Mouse (Mus musculus) limb, embryonic 15.5 days (tissue): Measurements from ENCODE around the gene H2-Ob. TPM values are rescaled to one million over a fixed set of nuclear protein-coding genes. Genes with fewer than 3 reads are reported as not detected.

Experiments used
- ATAC-seq: fragments of 200-750 bp; cut with Nextera tagmentation; 2 replicates; pipeline ENCODE4 v1.8.0; 2017; ENCODE audit warnings: low read depth, moderate TSS enrichment; ENCODE audit not compliant: insufficient number of reproducible peaks, low FRiP score, low TSS enrichment
- H3K27ac ChIP-seq: fragments of 300-500 bp; sonication (generic); 2 replicates; pipeline ENCODE4 v1.5.1; 2015; ENCODE audit warnings: moderate library complexity, mild to moderate bottlenecking, inconsistent platforms
- H3K27me3 ChIP-seq: fragments of 300-500 bp; sonication (generic); 2 replicates; pipeline ENCODE4 v1.6.1; 2015; ENCODE audit warnings: inconsistent platforms
- H3K36me3 ChIP-seq: fragments of 300-500 bp; sonication (generic); 2 replicates; pipeline ENCODE4 v1.6.1; 2015; ENCODE audit warnings: inconsistent platforms
- H3K4me1 ChIP-seq: fragments of 300-500 bp; sonication (generic); 2 replicates; pipeline ENCODE4 v1.6.1; 2015; ENCODE audit warnings: inconsistent platforms
- H3K4me2 ChIP-seq: fragments of 300-500 bp; sonication (generic); 2 replicates; pipeline ENCODE4 v1.6.1; 2015; ENCODE audit warnings: mild to moderate bottlenecking, inconsistent platforms
- H3K4me3 ChIP-seq: fragments of 300-500 bp; sonication (generic); 2 replicates; pipeline ENCODE4 v1.5.1; 2015; ENCODE audit warnings: mild to moderate bottlenecking, inconsistent platforms
- H3K9ac ChIP-seq: fragments of 300-500 bp; sonication (generic); 2 replicates; pipeline ENCODE4 v1.6.1; 2015; ENCODE audit warnings: inconsistent platforms
- H3K9me3 ChIP-seq: fragments of 300-500 bp; sonication (generic); 2 replicates; pipeline ENCODE4 v1.6.1; 2016; ENCODE audit warnings: inconsistent platforms
- WGBS: fragments of 180-500 bp; shearing (Covaris S2); methylation state at CpG from one replicate; pipeline ENCODE4 v1.1.7; 2015; 5-methylcytosine and 5-hydroxymethylcytosine counted together
- polyA plus RNA-seq: library from polyadenylated mRNA; unstranded; fragments of >200 nt; fragmentation: Nextera tagmentation; extraction: Ambion mirVana; gene quantifications from 2 replicates; pipeline ENCODE4 v1.2.1, GENCODE M21; 2015

H2-Ob gene
- polyA plus RNA-seq, 1 experiment from 2014 or later = not detected

DNA sequence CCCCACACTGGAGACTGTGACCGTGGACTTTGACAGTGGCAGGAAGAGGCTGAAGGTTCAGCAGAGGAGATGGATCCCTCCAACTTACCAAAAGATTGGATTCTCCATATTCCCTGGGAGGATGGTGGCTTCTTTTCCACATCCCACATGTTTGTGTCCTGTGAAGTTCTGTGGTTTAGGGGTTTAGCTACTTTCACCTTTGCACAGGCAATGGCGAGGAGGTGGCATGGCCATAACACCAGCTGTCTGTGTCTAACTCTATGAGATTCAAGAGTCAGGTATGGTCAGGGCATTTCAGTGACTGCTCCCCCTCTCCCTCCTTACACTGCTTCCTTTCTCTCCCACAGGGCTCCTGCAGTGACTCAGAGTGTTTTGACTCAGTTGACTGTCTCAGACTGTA, 30.0 kb downstream of the H2-Ob start:
- 83% methylated on average over 2 of the region's 2 CpGs for WGBS
- H3K27me3 ChIP-seq = peaks cover 33% of the 10 kb centered on the region
- no peak for ATAC-seq
- H3K4me1 ChIP-seq = peaks cover 13% of the 10 kb centered on the region
- H3K9me3 ChIP-seq = no peaks in the 10 kb centered on the region
- H3K36me3 ChIP-seq = no peaks in the 10 kb centered on the region
- H3K4me2 ChIP-seq = no peak overlapping the region
- H3K4me3 ChIP-seq = no peak overlapping the region
- H3K9ac ChIP-seq = no peak overlapping the region
- no peak overlapping the region for H3K27ac ChIP-seq

DNA sequence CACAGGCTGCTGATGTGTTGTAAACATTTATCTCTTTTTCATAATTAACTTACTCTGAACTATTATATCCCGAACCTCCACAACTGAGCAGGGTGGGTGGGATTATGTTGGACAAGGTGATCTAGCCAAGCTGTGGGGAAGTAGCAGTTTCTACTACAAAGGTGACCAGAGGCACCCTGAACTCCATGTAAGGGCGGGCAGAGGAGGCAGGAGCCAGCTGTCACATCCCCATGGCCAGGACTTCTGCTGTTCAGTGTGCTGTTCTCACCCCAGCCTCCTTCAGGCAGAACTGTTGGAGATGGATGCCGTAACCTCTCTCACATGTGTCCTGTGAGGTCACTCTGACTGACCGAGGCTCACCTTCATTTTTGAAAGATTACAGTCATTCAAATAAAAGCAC, 31.1 kb downstream of the H2-Ob start:
- Histone ChIP-seq H3K4me2 (no peak overlapping the region), H3K4me1 (peaks cover 5% of the 10 kb centered on the region), H3K27ac (no peak overlapping the region), H3K27me3 (peaks cover 22% of the 10 kb centered on the region), H3K9me3 (no peaks in the 10 kb centered on the region), H3K9ac (no peak overlapping the region), H3K36me3 (no peaks in the 10 kb centered on the region), H3K4me3 (no peak overlapping the region)
- WGBS = 71% methylated on average over 4 of the region's 4 CpGs
- no peak for ATAC-seq

DNA sequence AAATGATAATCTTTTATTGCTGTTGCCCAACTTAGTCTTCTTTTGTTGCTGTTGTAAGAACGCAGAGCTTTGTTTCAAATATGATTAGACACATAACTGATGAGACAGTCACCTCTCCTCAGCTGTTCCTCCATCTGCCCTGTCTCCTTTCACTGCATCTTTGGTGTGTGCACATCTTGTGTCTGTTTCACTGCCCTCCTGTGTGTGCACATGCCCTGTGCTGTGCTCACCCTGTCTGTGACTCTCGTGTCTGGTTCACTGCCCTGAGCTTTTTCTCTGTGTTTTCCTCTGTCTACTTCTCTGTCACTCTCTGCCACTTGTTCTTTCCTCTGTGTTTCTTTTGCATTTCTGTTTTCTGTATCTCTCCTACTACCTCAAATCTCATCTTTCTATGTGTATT, 31.5 kb downstream of the H2-Ob start:
- Histone ChIP-seq H3K27ac (no peak overlapping the region), H3K27me3 (peaks cover 18% of the 10 kb centered on the region), H3K36me3 (no peaks in the 10 kb centered on the region), H3K4me2 (no peak overlapping the region), H3K4me1 (peaks cover under 1% of the 10 kb centered on the region; the same call in 1 of the 2 replicates), H3K9ac (no peak overlapping the region), H3K4me3 (no peak overlapping the region), H3K9me3 (no peaks in the 10 kb centered on the region)
- no peak for ATAC-seq
- WGBS = 86% methylated on average over 2 of the region's 2 CpGs

DNA sequence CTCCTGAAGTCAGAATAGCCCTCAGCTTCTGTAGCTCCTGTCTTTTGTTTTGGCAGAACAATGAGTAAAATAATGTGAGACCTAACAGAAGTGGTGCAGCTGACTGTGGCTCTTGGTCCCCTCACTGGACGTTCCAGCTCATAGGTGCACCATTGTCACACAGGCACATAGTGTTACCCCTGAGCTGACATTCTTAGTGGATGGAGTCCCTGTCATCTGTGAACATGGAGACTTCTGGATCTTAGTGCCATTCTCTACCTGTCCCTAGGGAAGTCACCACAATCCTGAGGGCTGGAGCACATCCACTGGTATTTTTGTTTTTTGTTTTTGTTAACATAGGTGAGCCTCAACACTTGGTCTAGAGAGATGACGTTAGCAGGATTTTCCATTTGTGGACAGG, 32.2 kb downstream of the H2-Ob start:
- ATAC-seq = no peak
- Histone ChIP-seq H3K9me3 (no peaks in the 10 kb centered on the region), H3K4me2 (no peak overlapping the region), H3K4me1 (no peaks in the 10 kb centered on the region), H3K27me3 (peaks cover 14% of the 10 kb centered on the region; the same call in 1 of the 2 replicates), H3K27ac (no peak overlapping the region), H3K4me3 (no peak overlapping the region), H3K36me3 (no peaks in the 10 kb centered on the region), H3K9ac (no peak overlapping the region)
- WGBS = 75% methylated on average over 2 of the region's 2 CpGs

DNA sequence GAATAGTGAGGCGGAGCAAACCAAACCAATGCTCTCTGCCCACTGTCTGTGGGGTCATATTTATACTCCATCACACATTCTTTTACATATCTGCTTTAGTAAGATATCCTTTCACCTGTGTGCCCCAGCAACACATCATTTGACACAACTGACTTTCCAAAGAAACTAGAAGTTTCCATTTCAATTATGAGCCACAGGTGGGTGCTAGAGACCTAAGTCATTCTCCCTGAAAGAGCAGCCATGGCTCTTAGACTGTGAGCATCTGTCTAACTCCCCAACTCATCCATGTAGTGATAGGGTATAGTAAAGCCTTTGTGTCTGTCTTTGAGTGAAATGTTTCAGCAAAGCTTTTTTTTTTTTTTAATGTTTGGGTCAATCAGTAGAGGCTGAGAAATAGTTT, 33.4 kb downstream of the H2-Ob start:
- Histone ChIP-seq H3K36me3 (no peaks in the 10 kb centered on the region), H3K4me1 (no peaks in the 10 kb centered on the region), H3K4me3 (no peak overlapping the region), H3K9ac (no peak overlapping the region), H3K9me3 (no peaks in the 10 kb centered on the region), H3K4me2 (no peak overlapping the region), H3K27me3 (peaks cover 13% of the 10 kb centered on the region; the same call in 1 of the 2 replicates), H3K27ac (no peak overlapping the region)
- WGBS = 85% methylated on average over 1 of the region's 1 CpGs
- ATAC-seq = no peak

DNA sequence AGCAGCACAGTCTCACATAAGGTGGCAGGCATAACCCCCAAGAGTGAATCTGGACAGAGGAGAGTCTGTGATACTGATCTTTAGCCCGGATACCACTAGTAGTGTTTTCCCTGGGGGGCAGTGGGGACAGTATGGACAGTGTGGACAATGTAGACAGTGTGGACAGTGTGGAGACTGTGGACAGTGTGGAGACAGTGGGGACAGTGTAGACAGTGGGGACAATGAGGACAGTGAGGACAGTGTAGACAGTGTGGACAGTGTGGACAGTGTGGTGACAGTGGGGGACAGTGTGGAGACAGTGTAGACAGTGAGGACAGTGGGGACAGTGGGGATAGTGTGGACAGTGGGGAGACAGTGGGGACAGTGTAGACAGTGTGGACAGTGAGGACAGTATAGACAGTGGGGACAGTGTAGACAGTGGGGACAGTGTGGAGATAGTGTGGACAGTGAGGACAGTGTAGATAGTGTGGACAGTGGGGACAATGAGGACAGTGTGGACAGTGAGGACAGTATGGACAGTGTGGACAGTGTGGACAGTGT, 41.9 kb downstream of the H2-Ob start:
- no peak; the same call in 1 of the 2 replicates for ATAC-seq
- Histone ChIP-seq H3K4me1 (no peaks in the 10 kb centered on the region), H3K36me3 (no peaks in the 10 kb centered on the region), H3K27me3 (0 out of 2 replicates have a peak, but pooled peaks cover 4% of the 10 kb centered on the region), H3K9me3 (no peaks in the 10 kb centered on the region), H3K9ac (no peak overlapping the region), H3K4me3 (no peak overlapping the region), H3K27ac (no peak overlapping the region), H3K4me2 (no peak overlapping the region)
- whole genome bisulfite sequencing = 74% methylated on average over 1 of the region's 1 CpGs

DNA sequence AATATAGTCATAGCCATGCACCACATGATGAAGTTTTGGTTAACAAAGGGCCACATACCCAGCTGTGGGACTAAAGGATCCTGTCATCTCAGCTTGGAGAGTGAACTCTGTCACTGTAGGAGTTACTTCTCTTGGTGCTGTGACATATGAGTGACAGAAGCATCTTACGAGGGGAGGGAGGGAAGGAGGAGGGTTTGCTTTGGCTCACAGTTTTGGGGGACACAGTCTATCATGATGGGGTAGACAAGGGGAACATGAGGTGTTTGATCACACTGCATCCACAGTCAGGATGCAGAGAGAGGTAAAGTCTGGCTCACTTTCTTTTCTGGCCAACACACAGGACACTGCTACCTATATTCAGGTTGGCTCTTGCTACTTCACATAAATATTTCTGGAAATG, 43.1 kb downstream of the H2-Ob start:
- Histone ChIP-seq H3K36me3 (no peaks in the 10 kb centered on the region), H3K9ac (no peak overlapping the region), H3K4me2 (no peak overlapping the region), H3K27ac (no peak overlapping the region), H3K4me1 (no peaks in the 10 kb centered on the region), H3K9me3 (no peaks in the 10 kb centered on the region), H3K27me3 (0 out of 2 replicates have a peak, but pooled peaks cover 4% of the 10 kb centered on the region), H3K4me3 (no peak overlapping the region)
- WGBS = 77% methylated on average over 1 of the region's 1 CpGs
- no peak for ATAC-seq

DNA sequence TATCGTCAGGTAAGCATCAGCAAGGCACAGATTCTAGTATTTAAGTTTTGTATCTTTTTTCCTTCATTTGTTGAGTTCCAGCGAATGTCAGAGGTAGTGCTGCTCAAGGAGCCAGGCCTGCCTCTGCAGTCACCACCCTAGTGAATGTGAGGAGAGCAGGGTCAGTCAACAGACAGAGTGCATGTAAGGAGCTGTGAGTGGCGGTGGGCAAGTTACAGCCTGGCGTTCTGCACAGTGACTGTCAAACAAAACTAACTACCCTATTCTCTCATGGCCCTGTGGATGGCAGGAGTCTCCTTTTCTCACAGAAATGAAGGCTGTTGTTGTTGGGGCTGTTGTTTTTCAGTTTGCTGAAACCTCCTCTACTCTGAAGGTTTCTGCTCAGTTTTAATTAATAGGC, 46.7 kb downstream of the H2-Ob start:
- Histone ChIP-seq H3K27me3 (0 out of 2 replicates have a peak, but pooled peaks cover 4% of the 10 kb centered on the region), H3K4me1 (no peaks in the 10 kb centered on the region), H3K9ac (no peak overlapping the region), H3K4me2 (no peak overlapping the region), H3K36me3 (no peaks in the 10 kb centered on the region), H3K4me3 (no peak overlapping the region), H3K9me3 (no peaks in the 10 kb centered on the region), H3K27ac (no peak overlapping the region)
- WGBS = 72% methylated on average over 4 of the region's 4 CpGs
- ATAC-seq = no peak

DNA sequence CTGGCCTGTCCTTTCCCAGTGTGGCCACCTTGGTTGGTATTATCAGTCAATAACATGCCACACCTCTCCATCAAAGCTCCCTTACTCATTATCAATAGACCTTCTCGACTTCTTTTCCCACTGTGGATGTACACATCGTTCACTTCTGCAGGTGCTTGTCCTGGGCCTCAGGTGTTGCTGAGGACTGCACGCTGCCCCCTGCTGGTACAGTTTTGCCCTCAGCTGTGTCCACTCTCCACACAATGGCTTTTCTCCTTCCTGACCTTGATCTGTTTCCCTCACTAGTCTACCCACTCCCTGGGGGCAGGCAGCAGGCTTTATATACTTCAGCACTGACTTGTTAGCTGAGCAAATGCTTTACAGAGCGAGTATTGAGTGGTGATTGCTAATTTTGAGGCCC, 47.1 kb downstream of the H2-Ob start:
- Histone ChIP-seq H3K27ac (no peak overlapping the region), H3K36me3 (no peaks in the 10 kb centered on the region), H3K4me3 (no peak overlapping the region), H3K9ac (no peak overlapping the region), H3K4me1 (no peaks in the 10 kb centered on the region), H3K9me3 (no peaks in the 10 kb centered on the region), H3K4me2 (no peak overlapping the region), H3K27me3 (0 out of 2 replicates have a peak, but pooled peaks cover 4% of the 10 kb centered on the region)
- no peak for ATAC-seq
- 30% methylated on average over 4 of the region's 4 CpGs for WGBS

DNA sequence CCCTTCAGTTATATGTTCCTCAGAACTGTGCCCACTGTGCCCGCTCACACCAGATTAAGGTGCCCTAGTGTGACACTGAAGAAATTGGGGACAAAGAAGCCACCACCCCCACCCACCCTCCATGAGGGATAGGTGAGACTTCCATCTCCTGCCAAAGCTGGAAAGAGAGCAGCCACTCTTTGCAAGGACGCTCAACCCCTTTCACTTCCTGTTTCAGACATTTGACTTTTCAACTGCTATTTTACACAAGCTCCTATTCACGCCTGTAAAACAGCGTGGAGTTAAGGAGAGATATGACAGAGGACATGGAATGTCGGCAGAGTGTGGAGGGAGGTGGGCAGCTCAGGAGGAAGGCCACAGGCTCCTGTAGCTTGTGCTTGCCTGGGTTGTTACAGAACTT, 47.8 kb downstream of the H2-Ob start:
- Histone ChIP-seq H3K4me2 (no peak overlapping the region), H3K4me3 (no peak overlapping the region), H3K9ac (no peak overlapping the region), H3K27me3 (no peaks in the 10 kb centered on the region), H3K27ac (no peak overlapping the region), H3K9me3 (no peaks in the 10 kb centered on the region), H3K36me3 (no peaks in the 10 kb centered on the region), H3K4me1 (no peaks in the 10 kb centered on the region)
- 72% methylated on average over 5 of the region's 5 CpGs for WGBS
- ATAC-seq = no peak

DNA sequence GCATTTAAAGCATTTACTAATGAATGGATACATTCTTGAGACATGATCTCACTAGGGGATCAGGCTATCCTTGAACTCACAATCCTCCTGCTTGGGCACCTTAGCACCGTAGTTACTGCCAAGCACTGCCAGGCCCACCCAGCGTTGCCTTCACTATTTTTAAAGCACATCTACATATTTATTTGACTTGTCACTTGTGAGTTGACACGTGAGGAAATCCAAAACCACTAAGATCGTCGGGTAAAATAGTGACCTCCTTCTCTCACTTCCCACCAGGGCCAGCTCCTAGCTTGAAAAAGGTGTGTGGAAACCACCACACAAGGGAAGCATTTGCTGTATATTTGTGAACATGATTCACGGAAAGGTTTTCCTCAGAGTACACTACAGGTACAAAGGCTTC, 48.3 kb downstream of the H2-Ob start:
- no peak for ATAC-seq
- Histone ChIP-seq H3K4me1 (no peaks in the 10 kb centered on the region), H3K27me3 (no peaks in the 10 kb centered on the region), H3K4me3 (no peak overlapping the region), H3K9me3 (no peaks in the 10 kb centered on the region), H3K9ac (no peak overlapping the region), H3K36me3 (no peaks in the 10 kb centered on the region), H3K27ac (no peak overlapping the region), H3K4me2 (no peak overlapping the region)
- WGBS = 64% methylated on average over 6 of the region's 6 CpGs

DNA sequence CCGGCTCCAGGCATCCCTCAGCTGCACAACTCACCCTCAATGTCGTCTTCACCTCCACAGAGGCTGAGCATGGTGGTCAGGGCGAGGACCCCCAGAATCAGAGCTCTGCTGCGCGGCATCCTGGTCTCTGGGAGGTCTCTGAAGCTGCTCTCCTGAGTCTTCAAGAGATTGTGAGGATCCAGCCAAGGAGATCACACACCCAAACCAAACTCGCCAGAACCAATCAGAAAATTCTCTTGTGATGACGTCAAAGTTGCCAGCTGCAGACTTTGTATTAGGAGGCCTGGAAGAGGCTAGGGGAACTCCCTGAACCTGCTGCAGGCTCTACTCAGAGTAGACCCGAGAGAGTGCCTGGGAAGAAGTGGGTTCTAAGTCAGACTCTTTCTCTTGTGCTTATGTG, 48.9 kb downstream of the H2-Ob start, which contains the start of gene H2-Aa:
Gene H2-Aa, minus strand, starts transcription at position 176 of the 400 bp plus-strand sequence.
- Histone ChIP-seq H3K9ac (no peak within 1 kb of the TSS), H3K4me1 (no peaks in the 10 kb centered on the region), H3K4me3 (no peak within 1 kb of the TSS), H3K27ac (no peak within 1 kb of the TSS), H3K36me3 (no peaks in the 10 kb centered on the region), H3K27me3 (no peaks in the 10 kb centered on the region), H3K9me3 (no peaks in the 10 kb centered on the region), H3K4me2 (no peak within 1 kb of the TSS)
- peak; percentile 58; the same call in 1 of the 2 replicates for ATAC-seq
- WGBS = 15% methylated on average over 8 of the region's 8 CpGs

DNA sequence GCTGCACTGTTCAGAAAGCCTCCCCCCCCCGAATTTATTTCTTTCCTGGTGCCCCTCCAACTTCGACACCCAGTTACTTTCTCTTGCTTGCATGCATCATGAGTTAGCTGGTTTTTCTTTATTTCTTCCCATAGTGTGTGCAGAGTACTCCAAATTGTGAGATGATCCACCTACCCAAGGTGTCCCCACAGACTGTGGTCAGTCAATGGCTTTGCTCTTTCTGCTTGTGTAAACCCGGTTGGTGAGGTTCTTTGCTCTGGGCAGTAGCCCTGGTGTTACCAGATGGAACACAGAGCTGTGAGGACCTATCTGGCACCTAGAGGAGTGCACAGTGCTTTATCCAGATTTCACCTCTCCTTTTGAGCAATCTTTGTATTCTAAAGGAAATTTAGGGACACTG, 49.4 kb downstream of the H2-Ob start:
- H3K4me3 ChIP-seq = no peak overlapping the region
- no peaks in the 10 kb centered on the region for H3K9me3 ChIP-seq
- no peak overlapping the region for H3K4me2 ChIP-seq
- ATAC-seq = no peak
- H3K27me3 ChIP-seq = no peaks in the 10 kb centered on the region
- H3K36me3 ChIP-seq = no peaks in the 10 kb centered on the region
- no peak overlapping the region for H3K9ac ChIP-seq
- no peaks in the 10 kb centered on the region for H3K4me1 ChIP-seq
- WGBS = 67% methylated on average over 3 of the region's 3 CpGs
- H3K27ac ChIP-seq = no peak overlapping the region
